Mouse (Mus musculus): ENCODE results near the gene Cep85l. TPM values are rescaled to one million over a fixed set of nuclear protein-coding genes. Genes with fewer than 3 reads are reported as not detected.

Gene Cep85l
- 10 to 100 TPM; 22.5 to 25.0 TPM for total RNA-seq (2023)

DNA sequence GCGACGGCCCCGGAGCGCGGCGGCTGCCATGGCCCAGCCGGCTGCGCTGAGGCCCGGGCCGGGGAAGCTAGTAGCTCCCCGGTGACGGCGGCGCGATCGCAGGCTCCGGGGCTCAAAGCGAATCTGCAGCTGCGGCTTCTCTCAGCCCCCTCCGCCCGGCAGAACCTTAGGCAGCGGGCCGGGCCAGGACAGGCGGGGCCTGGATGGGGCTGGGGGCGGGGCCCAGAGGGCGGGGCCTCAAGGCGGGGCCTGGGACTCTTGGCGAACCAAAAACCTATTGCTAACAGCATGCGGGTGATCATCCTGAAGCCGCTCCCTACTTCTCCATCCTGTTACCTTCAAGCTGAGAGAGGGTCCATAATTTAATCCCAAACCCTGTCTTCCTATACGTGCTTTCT lies at the start of gene Cep85l:
Gene Cep85l (minus strand): TSS at position 239 of the 398 bp plus-strand sequence.

DNA sequence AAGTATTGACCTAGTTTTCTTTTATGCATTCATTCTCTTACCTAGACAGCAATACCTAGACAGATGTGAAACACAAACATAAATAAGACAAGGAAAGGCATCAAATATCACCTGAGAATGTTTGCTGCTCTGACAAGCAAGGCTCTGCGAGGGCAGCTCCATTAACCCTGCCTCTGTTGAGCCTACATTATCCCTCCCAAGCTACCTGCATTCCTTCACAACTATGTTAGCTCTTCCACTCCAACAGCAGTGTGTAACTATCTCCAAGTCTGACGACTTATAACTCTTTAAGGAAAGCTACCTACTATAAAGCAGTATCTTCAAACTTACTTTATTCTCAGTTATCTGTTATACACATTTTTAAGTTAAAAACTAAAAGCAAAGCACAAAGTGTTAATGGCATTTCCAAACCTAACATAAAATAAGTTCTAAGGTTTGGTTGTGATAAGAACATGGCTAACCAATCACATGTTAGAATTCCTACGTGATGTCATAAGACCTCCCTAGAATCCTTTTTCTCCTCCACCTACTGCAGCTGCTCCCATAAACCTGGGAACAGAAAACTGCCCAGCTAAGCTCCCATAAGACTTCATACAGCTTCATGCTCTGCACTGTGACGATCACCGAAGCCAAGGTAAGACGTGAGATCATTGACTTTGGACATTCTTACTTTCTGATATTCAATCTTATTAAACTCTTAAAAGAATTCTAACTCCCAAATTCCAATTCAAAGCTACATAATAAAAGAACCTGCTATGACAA lies 42.4 kb downstream of the Cep85l start, which contains the start of gene Pln:
Gene Pln (plus strand): TSS at position 506 of the 762 bp plus-strand sequence.

Other genes with a start within 250 kb of the Cep85l start
- gene Pln, start 42.3 kb downstream of the Cep85l start, total RNA-seq (2023) = not detected
- gene Asf1a, start 216.8 kb upstream of the Cep85l start, total RNA-seq (2023) = 10 to 100 TPM; 29.3 to 31.2 TPM

Data from T-cell, adult 66 days (primary cell).